Mouse (Mus musculus) layer of hippocampus, adult 2 months (tissue): Measurements from ENCODE around the gene Kalrn. TPM values are rescaled to one million over a fixed set of nuclear protein-coding genes. Genes with fewer than 3 reads are reported as not detected.
"Not testable (repeated sequence)": the region's sequence is repeated elsewhere in the genome, so short reads cannot be mapped to it uniquely, and the experiment has no call there.

Experiments
- DNase-seq, 2 experiments: peaks; one replicate each; pipeline ENCODE4 v3.0.0; 2022; ENCODE audit warnings: low spot score in 2 of 2
- H3K27ac ChIP-seq: fragments of 200-600 bp; 2 replicates; pipeline ENCODE4 v1.8.1; 2022
- H3K4me3 ChIP-seq: fragments of 200-600 bp; 2 replicates; pipeline ENCODE4 v1.8.1; 2022; ENCODE audit warnings: mild to moderate bottlenecking
- CTCF ChIP-seq: fragments of 200-600 bp; conservative IDR thresholded peaks from 2 replicates; pipeline ENCODE4 v1.8.1; 2022; ENCODE audit warnings: antibody characterized with exemption, mild to moderate bottlenecking, moderate library complexity
- total RNA-seq, 2 experiments: library from RNA; stranded (reverse); gene quantifications; 2 replicates each; pipeline ENCODE4 v1.2.3; 2021

Gene Kalrn
- total RNA-seq, 2 experiments from 2014 or later, result 533 to 549 TPM

GRCm38 (mm10) chr16:34322546-34322945, 250.8 kb downstream of the Kalrn start:
- H3K4me3 ChIP-seq, result no peak overlapping the region
- H3K27ac ChIP-seq, result peak overlapping the region; percentile 58; the same call in 1 of the 2 replicates
- peak; percentile 86 for TF ChIP-seq CTCF
- DNase-seq, result peak in 1 of 2 experiments; percentile 53

GRCm38 (mm10) chr16:34321066-34321790, 252.1 kb downstream of the Kalrn start:
- no peak for DNase-seq
- no peak for TF ChIP-seq CTCF
- Histone ChIP-seq H3K4me3 (no peak overlapping the region), H3K27ac (0 out of 2 replicates have a peak overlapping the region, but pooled peaks have one; percentile 20)

GRCm38 (mm10) chr16:34320023-34320800, 253.1 kb downstream of the Kalrn start:
- TF ChIP-seq CTCF, result no peak

GRCm38 (mm10) chr16:34317110-34317509, 256.2 kb downstream of the Kalrn start:
- Histone ChIP-seq H3K27ac (peak overlapping the region; percentile 28; the same call in 1 of the 2 replicates), H3K4me3 (no peak overlapping the region)
- no peak for DNase-seq
- no peak for TF ChIP-seq CTCF

More at GRCm38 (mm10) chr16:34320023-34320800, 253.1 kb downstream of the Kalrn start:
- no peak overlapping the region; the same call in 1 of the 2 replicates for H3K27ac ChIP-seq
- H3K4me3 ChIP-seq, result no peak overlapping the region
- no peak for DNase-seq

DNA sequence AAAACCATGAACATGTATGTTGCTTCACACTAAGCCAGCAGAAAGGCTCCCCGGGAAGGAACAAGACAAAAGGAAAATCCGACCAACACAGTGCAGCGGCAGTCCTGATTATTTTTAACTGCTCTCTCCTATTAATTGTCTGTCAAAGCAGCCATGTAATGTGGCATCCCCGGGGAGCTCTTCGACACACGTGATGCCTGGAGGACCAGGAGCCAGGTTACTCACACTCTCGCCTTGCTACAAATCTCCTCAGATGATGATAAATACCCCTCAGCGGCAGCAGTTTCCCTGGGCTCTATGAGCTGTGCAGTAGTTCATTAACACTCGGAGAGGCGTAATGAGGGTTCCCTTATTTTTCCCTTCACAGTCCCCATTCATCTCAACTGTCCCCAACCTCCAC, 257.1 kb downstream of the Kalrn start:
- DNase-seq, result no peak
- Histone ChIP-seq H3K27ac (peak overlapping the region; percentile 28; the same call in 1 of the 2 replicates), H3K4me3 (no peak overlapping the region)
- no peak for TF ChIP-seq CTCF

DNA sequence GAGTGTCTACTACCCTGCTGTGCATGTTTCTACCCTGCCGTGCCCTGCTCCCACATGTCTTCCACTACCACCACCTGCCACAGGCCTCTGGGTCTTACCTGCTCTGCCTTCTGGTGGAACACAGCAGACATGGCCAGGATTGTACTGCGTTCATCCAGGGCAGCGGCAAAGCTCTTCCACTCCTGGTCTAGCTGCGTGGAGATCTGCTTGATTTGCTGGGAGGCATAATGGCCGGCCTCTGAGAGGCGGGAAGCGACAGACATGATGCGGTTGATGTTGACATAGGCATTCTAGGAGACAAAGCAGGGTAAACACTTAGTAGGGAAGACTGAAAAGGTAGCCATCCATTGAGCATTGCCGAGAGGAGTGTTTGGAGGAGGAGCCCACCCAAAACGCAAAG, 259.3 kb downstream of the Kalrn start:
- H3K4me3 ChIP-seq, result no peak overlapping the region
- H3K27ac ChIP-seq, result peak overlapping the region; percentile 20; the same call in 1 of the 2 replicates
- TF ChIP-seq CTCF, result no peak
- no peak for DNase-seq

DNA sequence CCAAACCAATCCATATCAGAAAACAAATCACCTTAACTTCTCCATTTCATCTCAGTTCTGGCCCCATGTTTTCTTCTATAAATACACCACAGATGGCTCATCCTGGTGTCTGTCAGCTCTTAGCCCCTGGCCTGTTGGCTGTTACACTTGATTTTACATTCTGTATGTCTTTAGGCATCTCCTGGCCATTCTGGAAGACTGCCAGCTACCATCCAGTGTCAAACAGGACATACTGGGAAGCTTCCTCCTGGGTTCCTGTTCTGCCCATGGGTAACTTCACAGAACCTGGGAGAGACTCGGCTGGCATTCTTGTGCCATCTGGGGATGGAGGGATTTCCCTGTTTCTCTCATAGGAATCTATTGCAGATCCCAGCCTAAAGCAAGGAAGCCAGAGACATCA, 261.8 kb downstream of the Kalrn start:
- no peak overlapping the region for H3K27ac ChIP-seq
- H3K4me3 ChIP-seq, result no peak overlapping the region
- DNase-seq, result no peak
- TF ChIP-seq CTCF, result no peak

DNA sequence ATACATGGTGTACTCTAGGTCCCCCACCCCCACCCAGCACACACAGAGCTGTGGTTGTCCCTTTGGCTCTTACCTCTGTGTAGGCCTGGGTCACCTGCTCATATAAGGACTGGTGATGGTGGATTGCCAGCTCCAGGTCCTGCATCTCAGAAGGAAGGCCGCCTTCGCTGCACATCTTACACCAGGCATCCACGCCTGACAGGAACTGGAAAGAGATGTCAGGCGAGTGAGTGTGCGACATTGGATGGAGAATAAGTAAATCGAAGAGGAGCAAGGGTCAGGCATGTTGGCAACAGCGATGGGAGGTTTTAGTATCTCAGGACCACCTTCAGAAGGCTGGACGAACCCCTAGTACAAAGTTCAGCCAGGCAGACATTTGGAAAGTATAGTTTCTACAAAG, 263.0 kb downstream of the Kalrn start:
- no peak for TF ChIP-seq CTCF
- no peak for DNase-seq
- H3K4me3 ChIP-seq, result no peak overlapping the region
- no peak overlapping the region for H3K27ac ChIP-seq

DNA sequence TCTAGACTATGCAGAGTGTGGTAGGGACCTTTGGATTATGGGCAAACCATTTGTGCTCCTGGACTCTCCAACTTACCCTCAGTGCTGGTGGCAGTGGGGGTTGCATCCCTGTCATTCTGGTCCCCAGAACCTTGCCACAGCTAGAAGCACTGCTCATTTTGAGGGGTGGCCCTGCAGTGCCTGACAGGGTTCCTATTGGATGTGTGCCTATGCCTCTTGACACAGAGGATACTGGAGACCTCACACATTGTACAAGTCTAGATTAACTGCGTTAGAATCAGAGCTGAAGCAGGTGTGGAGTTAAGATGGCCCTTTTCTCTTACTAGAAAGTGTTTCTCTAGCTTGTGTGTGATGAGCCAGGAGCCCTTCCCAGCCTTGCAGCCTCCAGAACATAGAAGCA, 265.0 kb downstream of the Kalrn start:
- H3K4me3 ChIP-seq, result no peak overlapping the region
- TF ChIP-seq CTCF, result no peak
- DNase-seq, result no peak

DNA sequence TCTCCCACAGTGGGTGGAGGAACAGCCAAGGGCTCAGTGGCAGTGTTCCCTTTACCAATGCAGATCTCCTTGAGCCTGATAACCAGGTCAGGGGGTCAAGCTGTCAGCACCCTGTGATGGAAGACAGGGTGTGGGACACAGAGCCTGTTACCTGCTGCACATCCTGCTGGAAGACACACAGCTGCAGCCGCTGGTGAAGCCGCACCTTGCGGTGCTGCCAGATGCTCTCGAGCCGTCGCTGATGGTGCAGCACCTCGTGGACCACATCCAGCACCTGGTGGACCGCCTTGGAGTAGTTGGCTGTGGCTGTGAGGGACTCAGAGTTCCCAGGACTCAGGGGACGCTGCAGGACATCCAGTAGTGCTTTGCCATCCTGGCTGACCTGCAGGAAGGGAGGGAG, 265.9 kb downstream of the Kalrn start:
- peak overlapping the region; percentile 41; the same call in 1 of the 2 replicates for H3K27ac ChIP-seq
- no peak for DNase-seq

More for the DNA sequence above, 265.0 kb downstream of the Kalrn start:
- H3K27ac ChIP-seq, result no peak overlapping the region; the same call in 1 of the 2 replicates

DNA sequence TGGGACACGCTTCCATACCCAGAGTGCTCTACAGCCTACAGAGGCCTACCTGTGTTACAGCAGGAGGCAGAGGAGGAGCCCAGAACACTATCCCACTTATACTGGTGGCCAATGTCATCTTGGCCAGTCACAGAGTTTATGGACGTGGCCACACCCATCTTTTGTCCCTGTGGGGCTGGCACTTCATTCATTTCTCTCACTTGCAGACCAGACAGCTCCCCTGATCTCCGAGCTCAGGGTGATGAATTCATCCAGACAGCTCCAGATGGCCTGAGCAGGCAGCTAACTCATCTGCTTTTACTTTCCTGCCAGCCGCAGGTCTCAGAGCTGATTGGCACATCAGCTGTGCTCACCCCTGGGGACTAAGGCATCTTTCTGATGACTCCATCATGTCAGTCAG, 267.7 kb downstream of the Kalrn start:
- no peak overlapping the region for H3K4me3 ChIP-seq
- no peak for TF ChIP-seq CTCF
- no peak for DNase-seq
- peak overlapping the region; percentile 19; the same call in 1 of the 2 replicates for H3K27ac ChIP-seq

More for the DNA sequence above, 265.9 kb downstream of the Kalrn start:
- no peak for TF ChIP-seq CTCF
- H3K4me3 ChIP-seq, result no peak overlapping the region

DNA sequence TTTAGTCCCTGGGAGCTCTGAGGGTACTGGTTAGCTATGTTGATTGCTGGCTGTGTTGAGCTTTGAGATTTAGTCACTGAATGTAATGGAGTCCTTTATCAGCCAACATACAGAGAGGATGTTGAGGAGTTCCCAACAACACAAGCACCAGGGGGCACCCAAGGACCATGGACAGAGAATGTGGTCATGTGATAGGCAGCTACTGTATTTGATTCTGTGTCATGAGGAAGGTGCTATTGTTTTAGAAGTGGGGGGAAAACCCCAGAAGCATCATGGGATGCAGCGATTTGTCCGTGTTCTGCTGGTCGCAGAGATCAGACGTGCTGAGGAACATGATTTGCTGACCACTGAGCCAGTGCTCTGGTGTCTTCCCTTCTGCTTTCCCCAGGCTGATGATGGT, 269.5 kb downstream of the Kalrn start:
- H3K27ac ChIP-seq, result peak overlapping the region; percentile 28; the same call in 1 of the 2 replicates
- peak; percentile 65 for TF ChIP-seq CTCF
- not testable (repeated sequence) for H3K4me3 ChIP-seq, DNase-seq

GRCm38 (mm10) chr16:34302503-34302902, 270.8 kb downstream of the Kalrn start:
- peak overlapping the region; percentile 50 for H3K27ac ChIP-seq
- H3K4me3 ChIP-seq, result no peak overlapping the region
- no peak for TF ChIP-seq CTCF
- no peak for DNase-seq
